Mouse (Mus musculus): ENCODE results near the gene Mettl21a. TPM values are rescaled to one million over a fixed set of nuclear protein-coding genes. Genes with fewer than 3 reads are reported as not detected.
"Not testable (repeated sequence)": the region's sequence is repeated elsewhere in the genome, so short reads cannot be mapped to it uniquely, and the experiment has no call there.

Gene Mettl21a
- polyA plus RNA-seq (2015; fragmentation: Nextera tagmentation; extraction: Ambion mirVana) = 6.3 and 6.6 TPM in 2 replicates

- 0% methylated on average over 72 of the region's 72 CpGs for WGBS (ENCODE audit: insufficient replicate concordance)
- peak; percentile 92 for ATAC-seq (ENCODE audit: low read depth)
Measured at GRCm38 (mm10) chr1:64616881-64617714, at the start of gene Mettl21a. Gene Mettl21a, minus strand, starts transcription at chr1:64617242.

GRCm38 (mm10) chr1:64658876-64659275 is 41.8 kb upstream of the Mettl21a start:
- Histone ChIP-seq H3K4me2 (ENCODE audit: low read depth, low read length) (no peak overlapping the region), H3K27ac (ENCODE audit: low read length) (no peak overlapping the region), H3K36me3 (ENCODE audit: control insufficient read depth, insufficient read depth) (no peaks in the 10 kb centered on the region), H3K27me3 (ENCODE audit: control insufficient read depth, insufficient read depth, low read depth, low read length) (no peaks in the 10 kb centered on the region), H3K9me3 (replicated peaks; ENCODE audit: control insufficient read depth, low read length) (no peaks in the 10 kb centered on the region), H3K4me1 (ENCODE audit: control insufficient read depth, low read depth, low read length) (no peaks in the 10 kb centered on the region), H3K9ac (ENCODE audit: low read depth, low read length) (no peak overlapping the region), H3K4me3 (ENCODE audit: low read depth, low read length) (no peak overlapping the region)
- WGBS (ENCODE audit: insufficient replicate concordance) = 25% methylated on average over 7 of the region's 7 CpGs
- no peak for ATAC-seq (ENCODE audit: low read depth)

More at GRCm38 (mm10) chr1:64616881-64617714, at the start of gene Mettl21a:
- Histone ChIP-seq H3K36me3 (ENCODE audit: control insufficient read depth, insufficient read depth) (no peaks in the 10 kb centered on the region), H3K9ac (ENCODE audit: low read depth, low read length) (peak within 1 kb of the TSS; percentile 93), H3K4me3 (ENCODE audit: low read depth, low read length) (peak within 1 kb of the TSS; percentile 84), H3K4me1 (ENCODE audit: control insufficient read depth, low read depth, low read length) (peaks cover 7% of the 10 kb centered on the region), H3K9me3 (replicated peaks; ENCODE audit: control insufficient read depth, low read length) (no peaks in the 10 kb centered on the region), H3K27ac (ENCODE audit: low read length) (peak within 1 kb of the TSS; percentile 93), H3K27me3 (ENCODE audit: control insufficient read depth, insufficient read depth, low read depth, low read length) (no peaks in the 10 kb centered on the region), H3K4me2 (ENCODE audit: low read depth, low read length) (peak within 1 kb of the TSS; percentile 90)

- peak; percentile 71; the same call in 1 of the 2 replicates for ATAC-seq (ENCODE audit: low read depth)
- WGBS (ENCODE audit: insufficient replicate concordance) = 69% methylated on average over 3 of the region's 3 CpGs
- H3K9me3 ChIP-seq (replicated peaks; ENCODE audit: control insufficient read depth, low read length) = no peaks in the 10 kb centered on the region
Measured at GRCm38 (mm10) chr1:64656423-64657129, 39.5 kb upstream of the Mettl21a start.

GRCm38 (mm10) chr1:64655415-64655814 is 38.4 kb upstream of the Mettl21a start:
- no peak for ATAC-seq (ENCODE audit: low read depth)

More at GRCm38 (mm10) chr1:64656423-64657129, 39.5 kb upstream of the Mettl21a start:
- no peaks in the 10 kb centered on the region for H3K4me1 ChIP-seq (ENCODE audit: control insufficient read depth, low read depth, low read length)
- no peak overlapping the region for H3K4me3 ChIP-seq (ENCODE audit: low read depth, low read length)
- no peak overlapping the region for H3K27ac ChIP-seq (ENCODE audit: low read length)
- H3K4me2 ChIP-seq (ENCODE audit: low read depth, low read length) = no peak overlapping the region
- H3K27me3 ChIP-seq (ENCODE audit: control insufficient read depth, insufficient read depth, low read depth, low read length) = no peaks in the 10 kb centered on the region
- no peaks in the 10 kb centered on the region for H3K36me3 ChIP-seq (ENCODE audit: control insufficient read depth, insufficient read depth)
- H3K9ac ChIP-seq (ENCODE audit: low read depth, low read length) = no peak overlapping the region

DNA sequence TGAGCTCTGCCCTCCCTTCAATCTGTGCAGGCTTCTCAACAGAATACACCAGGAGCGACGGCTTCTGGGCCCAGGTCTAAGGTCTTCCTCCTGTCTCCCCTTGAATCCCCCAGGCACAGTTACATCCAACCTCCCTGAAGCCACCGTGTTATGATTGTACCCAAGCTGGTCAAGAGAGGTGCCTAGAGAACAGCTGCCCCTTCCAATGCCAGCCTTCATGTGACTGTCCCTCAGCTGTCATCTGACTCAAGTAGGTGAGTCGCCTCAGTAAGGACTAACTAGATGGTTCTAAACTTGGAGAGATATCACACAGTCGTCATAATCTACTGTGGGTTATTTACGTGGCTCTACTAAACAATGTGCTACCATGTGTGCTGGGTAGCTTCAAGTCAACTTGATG is 36.7 kb upstream of the Mettl21a start:
- no peaks in the 10 kb centered on the region for H3K27me3 ChIP-seq (ENCODE audit: control insufficient read depth, insufficient read depth, low read depth, low read length)

More at GRCm38 (mm10) chr1:64655415-64655814, 38.4 kb upstream of the Mettl21a start:
- no peaks in the 10 kb centered on the region for H3K4me1 ChIP-seq (ENCODE audit: control insufficient read depth, low read depth, low read length)
- H3K9me3 ChIP-seq (replicated peaks; ENCODE audit: control insufficient read depth, low read length) = no peaks in the 10 kb centered on the region
- WGBS (ENCODE audit: insufficient replicate concordance) = 34% methylated on average over 1 of the region's 1 CpGs
- no peak overlapping the region for H3K9ac ChIP-seq (ENCODE audit: low read depth, low read length)
- H3K4me2 ChIP-seq (ENCODE audit: low read depth, low read length) = no peak overlapping the region
- H3K36me3 ChIP-seq (ENCODE audit: control insufficient read depth, insufficient read depth) = no peaks in the 10 kb centered on the region
- H3K4me3 ChIP-seq (ENCODE audit: low read depth, low read length) = no peak overlapping the region
- no peak overlapping the region for H3K27ac ChIP-seq (ENCODE audit: low read length)
- no peaks in the 10 kb centered on the region for H3K27me3 ChIP-seq (ENCODE audit: control insufficient read depth, insufficient read depth, low read depth, low read length)

DNA sequence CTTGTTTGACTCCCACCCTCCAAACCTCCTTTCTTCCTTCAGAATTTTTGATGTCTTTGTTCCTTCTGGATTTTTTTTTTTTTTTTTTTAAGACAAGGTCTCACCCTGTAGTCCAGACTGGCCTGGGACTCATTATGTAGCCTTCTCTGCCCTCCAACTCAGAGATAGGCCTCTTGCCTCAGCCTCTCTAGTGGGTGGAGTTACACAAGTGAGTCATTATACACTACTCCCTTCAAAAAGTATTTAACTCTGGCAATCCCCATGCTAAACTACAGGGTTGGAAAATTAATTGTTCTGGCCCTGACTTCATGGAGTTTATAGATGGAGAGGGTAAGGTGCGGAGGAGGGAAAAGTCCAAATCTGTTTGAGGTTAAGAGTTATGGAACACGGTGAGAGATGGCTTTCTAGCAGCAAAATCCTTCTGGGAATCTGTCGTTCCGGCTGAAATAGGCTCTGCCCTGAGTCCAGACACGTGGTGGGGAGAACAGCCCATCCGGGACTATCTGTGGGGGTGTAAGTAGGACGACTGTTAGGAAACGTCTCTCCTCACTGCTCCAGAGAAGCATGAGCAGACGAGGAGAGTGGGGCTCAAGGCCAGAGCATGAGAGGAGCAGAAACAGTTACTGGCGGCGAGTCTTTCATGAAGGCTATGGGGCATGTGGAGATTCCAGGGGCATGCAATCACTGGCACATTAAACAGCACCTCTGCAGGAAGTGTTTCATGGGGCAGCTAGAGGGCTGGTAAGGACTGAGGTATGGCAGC is 32.5 kb upstream of the Mettl21a start:
- Histone ChIP-seq H3K9ac (ENCODE audit: low read depth, low read length) (no peak overlapping the region), H3K4me3 (ENCODE audit: low read depth, low read length) (no peak overlapping the region), H3K27me3 (ENCODE audit: control insufficient read depth, insufficient read depth, low read depth, low read length) (no peaks in the 10 kb centered on the region), H3K4me2 (ENCODE audit: low read depth, low read length) (no peak overlapping the region), H3K9me3 (replicated peaks; ENCODE audit: control insufficient read depth, low read length) (no peaks in the 10 kb centered on the region), H3K36me3 (ENCODE audit: control insufficient read depth, insufficient read depth) (no peaks in the 10 kb centered on the region), H3K27ac (ENCODE audit: low read length) (no peak overlapping the region), H3K4me1 (ENCODE audit: control insufficient read depth, low read depth, low read length) (no peaks in the 10 kb centered on the region)
- no peak for ATAC-seq (ENCODE audit: low read depth)
- 62% methylated on average over 11 of the region's 11 CpGs for WGBS (ENCODE audit: insufficient replicate concordance)

More for the DNA sequence above, 36.7 kb upstream of the Mettl21a start:
- Histone ChIP-seq H3K4me2 (ENCODE audit: low read depth, low read length) (no peak overlapping the region), H3K36me3 (ENCODE audit: control insufficient read depth, insufficient read depth) (no peaks in the 10 kb centered on the region), H3K4me1 (ENCODE audit: control insufficient read depth, low read depth, low read length) (no peaks in the 10 kb centered on the region), H3K9ac (ENCODE audit: low read depth, low read length) (no peak overlapping the region), H3K27ac (ENCODE audit: low read length) (no peak overlapping the region), H3K9me3 (replicated peaks; ENCODE audit: control insufficient read depth, low read length) (no peaks in the 10 kb centered on the region), H3K4me3 (ENCODE audit: low read depth, low read length) (no peak overlapping the region)
- no peak for ATAC-seq (ENCODE audit: low read depth)
- WGBS (ENCODE audit: insufficient replicate concordance) = 64% methylated on average over 6 of the region's 6 CpGs

DNA sequence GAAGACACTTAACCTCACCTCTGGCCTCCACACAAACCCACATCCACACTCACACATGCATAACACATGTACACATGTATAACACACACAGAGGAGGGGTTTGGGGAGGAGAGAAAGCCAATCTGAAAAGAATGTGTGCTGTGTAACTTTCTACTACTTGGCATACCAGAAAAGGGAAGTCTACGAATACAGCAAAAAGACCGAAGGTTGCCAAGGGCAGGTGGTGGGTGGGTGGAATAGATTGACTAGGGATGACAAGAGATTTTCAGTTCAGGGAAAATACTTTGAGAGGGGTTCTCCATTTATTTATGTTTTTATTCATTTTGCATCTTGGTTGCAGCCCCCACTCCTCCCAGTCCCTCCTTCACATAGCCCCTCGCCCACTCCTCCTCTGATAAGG is 27.5 kb upstream of the Mettl21a start:
- Histone ChIP-seq H3K4me3 (ENCODE audit: low read depth, low read length) (no peak overlapping the region), H3K9me3 (replicated peaks; ENCODE audit: control insufficient read depth, low read length) (no peaks in the 10 kb centered on the region), H3K27me3 (ENCODE audit: control insufficient read depth, insufficient read depth, low read depth, low read length) (no peaks in the 10 kb centered on the region), H3K27ac (ENCODE audit: low read length) (no peak overlapping the region), H3K9ac (ENCODE audit: low read depth, low read length) (no peak overlapping the region), H3K36me3 (ENCODE audit: control insufficient read depth, insufficient read depth) (no peaks in the 10 kb centered on the region), H3K4me1 (ENCODE audit: control insufficient read depth, low read depth, low read length) (peaks cover 1% of the 10 kb centered on the region), H3K4me2 (ENCODE audit: low read depth, low read length) (no peak overlapping the region)
- ATAC-seq (ENCODE audit: low read depth) = no peak
- 75% methylated on average over 3 of the region's 3 CpGs for WGBS (ENCODE audit: insufficient replicate concordance)

DNA sequence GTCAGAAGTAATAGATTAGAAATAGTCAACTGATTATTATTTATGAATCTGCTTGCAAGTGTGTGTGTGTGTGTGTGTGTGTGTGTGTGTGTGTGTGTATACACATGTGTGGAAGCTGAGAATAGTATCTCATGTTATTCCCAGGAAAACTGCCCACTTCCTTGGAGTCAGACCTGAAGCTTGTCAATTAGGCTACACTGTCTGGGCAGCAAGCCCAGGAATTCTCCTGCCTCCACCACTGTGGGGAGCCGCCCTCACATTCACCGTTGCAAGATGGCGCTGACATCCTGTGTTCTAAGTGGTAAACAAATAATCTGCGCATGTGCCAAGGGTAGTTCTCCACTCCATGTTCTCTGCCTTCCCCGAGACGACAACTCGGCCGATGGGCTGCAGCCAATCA is 25.5 kb upstream of the Mettl21a start:
- not testable (repeated sequence) for H3K36me3 ChIP-seq (ENCODE audit: control insufficient read depth, insufficient read depth); H3K4me1 ChIP-seq (ENCODE audit: control insufficient read depth, low read depth, low read length); H3K27ac ChIP-seq (ENCODE audit: low read length); H3K4me3 ChIP-seq (ENCODE audit: low read depth, low read length); H3K9me3 ChIP-seq (replicated peaks; ENCODE audit: control insufficient read depth, low read length); H3K27me3 ChIP-seq (ENCODE audit: control insufficient read depth, insufficient read depth, low read depth, low read length); H3K9ac ChIP-seq (ENCODE audit: low read depth, low read length); H3K4me2 ChIP-seq (ENCODE audit: low read depth, low read length); ATAC-seq (ENCODE audit: low read depth)
- 89% methylated on average over 8 of the region's 8 CpGs for WGBS (ENCODE audit: insufficient replicate concordance)
